Mouse (Mus musculus) thymus, postnatal 0 days (tissue): Measurements from ENCODE around the gene Hnrnpll. TPM values are rescaled to one million over a fixed set of nuclear protein-coding genes. Genes with fewer than 3 reads are reported as not detected.
"Not testable (repeated sequence)": the region's sequence is repeated elsewhere in the genome, so short reads cannot be mapped to it uniquely, and the experiment has no call there.

Experiments
- DNase-seq: peaks from one replicate; pipeline ENCODE4 v3.0.0-alpha.2; 2015; ENCODE audit warnings: low spot score
- polyA plus RNA-seq: library from polyadenylated mRNA; unstranded; fragments of >200 nt; fragmentation: Nextera tagmentation; extraction: Ambion mirVana; gene quantifications from 2 replicates; pipeline ENCODE4 v1.2.1, GENCODE M21; 2015

Gene Hnrnpll
- polyA plus RNA-seq, 1 experiment from 2014 or later, result 68.5 TPM

DNA sequence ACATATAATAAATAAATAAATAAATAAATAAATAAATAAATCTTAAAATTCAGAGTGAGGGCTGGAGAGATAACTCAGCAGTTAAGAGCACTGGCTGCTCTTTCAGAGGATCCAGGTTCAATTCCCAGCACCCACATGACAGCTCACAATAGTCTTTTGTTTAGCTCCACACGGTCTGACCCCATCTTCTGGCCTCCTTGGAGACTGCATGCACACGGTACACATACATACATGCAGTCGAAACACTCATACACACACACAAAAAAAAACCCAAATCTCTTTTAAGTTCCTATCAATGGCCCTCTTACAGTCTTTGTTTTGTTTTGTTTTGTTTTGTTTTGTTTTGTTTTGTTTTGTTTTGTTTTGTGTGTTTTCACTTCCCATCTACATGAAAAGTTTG is 58.3 kb downstream of the Hnrnpll start:
- DNase-seq, result not testable (repeated sequence)

- DNase-seq, result no peak
These were observed 59.7 kb downstream of the Hnrnpll start for GRCm38 (mm10) chr17:80002385-80002852.

DNA sequence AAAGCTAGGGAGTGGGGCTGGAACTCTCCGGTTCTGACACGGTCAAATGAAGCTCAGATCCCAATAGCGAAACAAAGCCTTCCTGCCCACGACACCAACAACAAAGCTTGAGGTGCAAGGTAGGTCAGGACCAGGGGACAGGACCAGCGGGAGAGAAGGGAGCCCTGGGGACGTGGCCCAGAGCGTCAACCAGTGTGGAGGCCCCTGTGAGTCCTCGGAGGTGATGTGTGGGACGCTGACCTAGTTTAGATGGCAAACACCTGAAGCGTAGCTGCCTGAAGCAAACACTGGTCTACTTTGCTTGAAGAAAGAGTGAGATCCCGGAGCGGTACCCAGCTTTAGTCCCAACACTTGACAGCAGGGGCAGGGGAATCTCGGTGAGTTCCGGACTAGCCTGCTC is 62.5 kb downstream of the Hnrnpll start:
- DNase-seq, result peak; percentile 70

GRCm38 (mm10) chr17:79998986-79999385 is 63.1 kb downstream of the Hnrnpll start:
- no peak for DNase-seq

DNA sequence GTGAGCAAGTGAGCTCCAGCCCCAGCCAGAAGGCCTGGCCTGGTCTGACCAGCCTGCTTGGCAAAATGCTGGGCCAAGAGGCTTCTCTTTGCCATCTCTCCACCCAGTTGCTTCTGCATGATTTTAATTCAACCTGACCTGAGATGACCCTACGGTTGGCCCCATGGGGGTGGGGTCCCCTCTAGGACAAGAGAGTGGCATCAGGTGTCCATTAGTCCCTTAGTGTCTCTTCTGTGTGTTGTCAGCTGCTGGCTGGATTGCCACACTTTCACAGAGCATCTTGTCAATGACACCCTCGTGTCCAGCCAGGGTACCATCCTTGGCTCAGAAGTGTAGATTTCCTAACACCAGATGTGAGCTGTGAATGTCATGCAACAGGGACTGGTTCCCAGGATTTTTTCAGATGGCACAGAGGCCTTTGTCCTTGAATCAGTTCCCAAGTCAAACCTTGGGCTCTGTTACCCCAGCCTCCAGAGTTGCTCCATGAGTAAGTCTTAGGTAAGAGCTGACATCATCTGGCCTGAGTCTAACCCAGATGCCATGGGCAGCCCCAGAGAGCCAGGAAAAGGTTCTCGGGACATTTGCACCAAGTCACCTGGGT is 66.9 kb downstream of the Hnrnpll start:
- no peak for DNase-seq

DNA sequence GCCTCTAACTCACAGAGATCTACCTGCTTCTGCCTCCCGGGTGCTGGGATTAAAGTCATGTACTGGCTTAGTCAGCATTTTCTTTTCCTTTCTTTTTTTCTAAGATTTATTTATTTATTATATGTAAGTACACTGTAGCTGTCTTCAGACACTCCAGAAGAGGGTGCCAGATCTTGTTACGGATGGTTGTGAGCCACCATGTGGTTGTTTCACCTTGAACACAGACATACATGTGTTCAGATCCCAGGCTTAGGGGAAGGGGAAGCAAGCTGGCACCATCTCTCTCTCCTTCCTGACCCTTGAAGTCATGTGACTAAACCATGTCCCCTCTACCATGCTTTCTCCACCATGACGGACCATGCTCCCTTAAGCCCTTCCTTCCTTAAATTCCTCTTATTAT is 70.0 kb downstream of the Hnrnpll start:
- no peak for DNase-seq

DNA sequence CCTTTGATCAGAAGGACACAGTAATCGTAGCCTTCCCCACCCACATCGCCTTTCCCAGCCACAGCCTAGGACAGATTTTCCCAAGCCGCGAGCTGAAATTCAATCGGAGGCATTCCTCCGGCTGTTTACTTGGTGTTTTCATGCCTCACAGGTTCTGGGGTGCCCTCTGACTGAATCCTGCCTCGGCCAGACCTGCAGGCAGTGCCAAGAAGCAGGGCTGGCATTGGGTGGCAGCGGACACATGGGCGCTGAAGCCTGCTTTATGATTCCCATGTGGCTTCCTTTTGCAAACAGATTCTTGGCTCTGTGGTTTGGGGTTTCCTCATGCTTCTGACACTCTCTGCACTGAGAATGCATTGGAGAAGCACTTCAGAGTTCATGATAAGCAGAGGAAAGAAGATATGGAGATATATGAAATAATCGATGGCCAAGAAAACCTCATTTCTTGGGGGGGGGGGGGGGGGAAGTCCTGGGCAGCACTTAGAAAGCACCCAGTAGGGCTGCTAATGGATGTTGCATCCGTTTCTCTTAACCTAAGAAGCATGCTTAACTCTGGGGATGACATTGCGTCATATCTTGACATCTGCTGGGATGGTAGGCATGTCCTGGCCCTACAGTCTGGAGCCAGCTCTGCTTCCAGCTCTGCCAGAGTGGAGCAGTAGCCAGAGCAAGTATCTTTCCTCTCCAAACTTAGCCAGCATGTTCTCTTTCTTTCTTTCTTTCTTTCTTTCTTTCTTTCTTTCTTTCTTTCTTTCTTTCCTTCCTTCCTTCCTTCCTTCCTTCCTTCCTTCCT is 70.8 kb downstream of the Hnrnpll start:
- no peak for DNase-seq

DNA sequence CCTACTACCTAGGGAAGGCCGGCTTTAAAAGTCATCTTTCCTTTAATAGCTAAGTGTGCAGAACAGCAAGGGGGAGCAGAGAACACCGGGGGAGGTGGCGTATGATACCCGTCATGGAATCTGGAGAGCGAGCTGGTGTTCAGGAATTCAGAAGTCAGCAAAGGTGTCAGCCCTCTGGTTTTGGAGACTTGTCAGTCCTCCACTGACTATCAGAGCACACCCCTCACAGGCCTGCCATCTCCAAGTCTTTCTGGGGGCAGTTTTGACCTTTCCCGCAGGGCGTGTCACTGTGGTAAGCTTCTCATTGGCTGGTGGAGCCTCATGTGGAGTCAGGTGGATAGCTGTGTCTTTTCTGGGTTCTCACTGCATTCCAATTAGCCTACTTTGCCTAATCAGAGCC is 72.0 kb downstream of the Hnrnpll start:
- no peak for DNase-seq

DNA sequence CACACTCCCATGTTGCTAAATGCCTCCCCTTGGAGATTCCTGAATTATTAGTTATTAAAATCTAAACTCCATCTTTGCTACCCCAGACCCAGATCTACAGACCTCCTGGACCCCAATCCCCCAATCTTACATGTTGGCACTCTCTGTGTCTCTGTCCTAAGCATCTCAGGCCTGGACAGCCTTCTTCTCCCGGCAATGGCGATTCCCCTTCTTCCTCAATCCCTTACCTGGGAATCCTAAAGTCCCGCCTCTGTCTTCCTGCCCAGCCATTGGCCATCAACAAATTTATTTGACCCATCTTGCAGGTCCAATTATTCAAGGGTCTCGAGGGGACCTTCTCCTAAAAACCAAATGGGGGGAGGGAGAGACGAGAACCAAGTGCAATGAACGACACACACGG is 77.7 kb downstream of the Hnrnpll start:
- no peak for DNase-seq

- no peak for DNase-seq
These were observed 79.1 kb downstream of the Hnrnpll start for GRCm38 (mm10) chr17:79982955-79983529.

- DNase-seq, result peak; percentile 94
These were observed 79.6 kb downstream of the Hnrnpll start for GRCm38 (mm10) chr17:79982548-79982947.

DNA sequence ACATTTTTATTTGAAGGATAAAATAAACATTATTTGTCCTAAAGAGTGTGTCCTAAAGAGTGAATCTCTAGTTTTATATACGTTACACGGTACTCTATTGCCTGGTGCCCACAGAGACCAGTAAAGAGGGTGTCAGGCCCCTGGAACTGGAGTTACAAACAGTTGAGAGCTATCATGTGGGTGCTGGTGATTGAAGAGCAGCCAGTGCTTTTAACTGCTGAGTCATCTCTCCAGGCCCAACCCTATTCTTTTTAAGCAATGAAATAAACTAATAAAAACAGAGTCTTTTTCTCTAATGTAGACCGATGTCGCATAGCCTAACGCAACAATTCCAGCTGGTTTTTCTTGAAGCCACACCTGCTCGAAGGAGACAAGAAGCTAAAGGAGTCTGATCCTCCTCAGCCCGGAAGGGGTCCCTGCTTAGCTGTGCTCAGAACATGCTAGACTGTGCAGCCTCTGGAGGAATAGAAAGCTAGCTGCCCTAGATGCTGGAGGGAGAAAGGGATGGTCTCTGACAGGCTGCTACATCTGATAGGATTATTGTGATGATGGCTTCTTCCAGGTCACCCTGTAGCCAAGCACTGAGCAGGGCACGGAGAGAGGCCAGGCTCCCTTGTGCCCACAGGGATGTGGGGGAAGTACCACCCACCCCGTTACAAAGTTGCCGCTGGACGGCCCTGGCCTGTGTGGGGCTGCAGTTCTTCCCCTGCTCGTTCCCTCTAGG is 80.2 kb downstream of the Hnrnpll start:
- peak; percentile 81 for DNase-seq

DNA sequence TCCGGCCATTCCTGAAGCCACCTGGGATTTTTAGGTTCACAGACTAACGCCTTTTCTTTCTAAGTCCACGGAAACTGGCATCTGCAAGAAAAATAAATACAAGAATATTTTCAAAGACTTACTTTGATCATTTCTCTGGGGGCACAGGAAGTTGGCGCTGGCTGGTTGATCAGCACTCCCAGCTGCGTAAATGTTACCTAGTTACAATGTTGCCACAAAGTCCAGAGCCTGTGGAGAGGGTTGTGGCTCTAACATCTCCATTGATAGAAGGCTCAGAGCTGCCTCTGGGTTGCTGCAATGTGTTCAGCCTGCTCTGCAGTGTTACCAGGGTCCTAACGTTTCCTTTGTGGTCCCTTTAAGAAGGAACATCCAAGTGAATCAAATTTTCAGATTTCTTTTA is 80.8 kb downstream of the Hnrnpll start:
- DNase-seq, result peak; percentile 64

- DNase-seq, result peak; percentile 77
These were observed 81.6 kb downstream of the Hnrnpll start for GRCm38 (mm10) chr17:79980421-79981120.

Other genes with a start within 250 kb of the Hnrnpll start
- gene Atl2, start 166.2 kb downstream of the Hnrnpll start, polyA plus RNA-seq, result 130 and 146 TPM in 2 replicates
- gene Galm, start 65.1 kb upstream of the Hnrnpll start, polyA plus RNA-seq, result 7.6 and 8.4 TPM in 2 replicates
- 705 and 759 TPM in 2 replicates for gene Srsf7, start 145.0 kb upstream of the Hnrnpll start, polyA plus RNA-seq
- gene Ttc39d, start 145.1 kb upstream of the Hnrnpll start, polyA plus RNA-seq, result 0.07 and 0.12 TPM in 2 replicates
- 41.4 and 50.8 TPM in 2 replicates for gene Gemin6, start 162.1 kb upstream of the Hnrnpll start, polyA plus RNA-seq
- gene Morn2, start 227.9 kb upstream of the Hnrnpll start, polyA plus RNA-seq, result 14.8 and 17.6 TPM in 2 replicates
- 8.5 and 9.5 TPM in 2 replicates for gene Dhx57, start 228.1 kb upstream of the Hnrnpll start, polyA plus RNA-seq
- gene Arhgef33, start 245.1 kb upstream of the Hnrnpll start, polyA plus RNA-seq, result 1.4 and 1.5 TPM in 2 replicates